Mouse (Mus musculus): ENCODE measurements around the gene Ldlrad3.

The Ldlrad3 gene

GRCm38 (mm10) chr2:102073266-102074037 lies 112.7 kb downstream of the Ldlrad3 start:
- no peak for DNase-seq (ENCODE audit: low spot score)

- DNase-seq (ENCODE audit: low spot score) = no peak
Measured at GRCm38 (mm10) chr2:102072859-102073258, 113.3 kb downstream of the Ldlrad3 start.

GRCm38 (mm10) chr2:102071022-102071717 lies 115.0 kb downstream of the Ldlrad3 start:
- DNase-seq (ENCODE audit: low spot score) = peak; percentile 79

GRCm38 (mm10) chr2:102064826-102065441 lies 121.3 kb downstream of the Ldlrad3 start:
- DNase-seq (ENCODE audit: low spot score) = no peak

- no peak for DNase-seq (ENCODE audit: low spot score)
Measured at GRCm38 (mm10) chr2:102063906-102064505, 122.2 kb downstream of the Ldlrad3 start.

- DNase-seq (ENCODE audit: low spot score) = no peak
Measured at GRCm38 (mm10) chr2:102062861-102063468, 123.2 kb downstream of the Ldlrad3 start.

- no peak for DNase-seq (ENCODE audit: low spot score)
Measured at GRCm38 (mm10) chr2:102061921-102062320, 124.3 kb downstream of the Ldlrad3 start.

- DNase-seq (ENCODE audit: low spot score) = no peak
Measured at GRCm38 (mm10) chr2:102057746-102058145, 128.4 kb downstream of the Ldlrad3 start.

GRCm38 (mm10) chr2:102057029-102057685 lies 129.0 kb downstream of the Ldlrad3 start:
- no peak for DNase-seq (ENCODE audit: low spot score)

GRCm38 (mm10) chr2:102056144-102056543 lies 130.0 kb downstream of the Ldlrad3 start:
- DNase-seq (ENCODE audit: low spot score) = no peak

GRCm38 (mm10) chr2:102052951-102053660 lies 133.1 kb downstream of the Ldlrad3 start:
- peak; percentile 41 for DNase-seq (ENCODE audit: low spot score)

GRCm38 (mm10) chr2:102052353-102052752 lies 133.8 kb downstream of the Ldlrad3 start:
- DNase-seq (ENCODE audit: low spot score) = no peak

GRCm38 (mm10) chr2:102049866-102050550 lies 136.2 kb downstream of the Ldlrad3 start:
- DNase-seq (ENCODE audit: low spot score) = peak; percentile 29

- DNase-seq (ENCODE audit: low spot score) = no peak
Measured at GRCm38 (mm10) chr2:102048296-102049175, 137.6 kb downstream of the Ldlrad3 start.

- DNase-seq (ENCODE audit: low spot score) = peak; percentile 16
Measured at GRCm38 (mm10) chr2:102046481-102046880, 139.7 kb downstream of the Ldlrad3 start.

GRCm38 (mm10) chr2:102040456-102040855 lies 145.7 kb downstream of the Ldlrad3 start:
- DNase-seq (ENCODE audit: low spot score) = no peak

GRCm38 (mm10) chr2:102040011-102040410 lies 146.2 kb downstream of the Ldlrad3 start:
- DNase-seq (ENCODE audit: low spot score) = no peak

- DNase-seq (ENCODE audit: low spot score) = no peak
Measured at GRCm38 (mm10) chr2:102038895-102039667, 147.1 kb downstream of the Ldlrad3 start.

Data from adipocyte (in vitro differentiated cells).